Mouse (Mus musculus) small intestine, adult 2 months (tissue): Measurements from ENCODE around the gene 4930539E08Rik.

ENCODE experiments used
- CTCF ChIP-seq: fragments of 200-500 bp; IDR thresholded peaks from 2 replicates; pipeline ENCODE4 v1.5.1; 2012; ENCODE audit warnings: low read depth, mild to moderate bottlenecking, control low read depth, inconsistent platforms, low read length, moderate library complexity, mixed read lengths; ENCODE audit not compliant: insufficient replicate concordance, insufficient read length; ENCODE audit errors: extremely low read depth
- POLR2A ChIP-seq: fragments of 200-500 bp; IDR thresholded peaks from 2 replicates; pipeline ENCODE4 v1.6.1; 2012; ENCODE audit warnings: low read depth, mild to moderate bottlenecking, control low read depth, inconsistent platforms, low read length, moderate library complexity

DNA sequence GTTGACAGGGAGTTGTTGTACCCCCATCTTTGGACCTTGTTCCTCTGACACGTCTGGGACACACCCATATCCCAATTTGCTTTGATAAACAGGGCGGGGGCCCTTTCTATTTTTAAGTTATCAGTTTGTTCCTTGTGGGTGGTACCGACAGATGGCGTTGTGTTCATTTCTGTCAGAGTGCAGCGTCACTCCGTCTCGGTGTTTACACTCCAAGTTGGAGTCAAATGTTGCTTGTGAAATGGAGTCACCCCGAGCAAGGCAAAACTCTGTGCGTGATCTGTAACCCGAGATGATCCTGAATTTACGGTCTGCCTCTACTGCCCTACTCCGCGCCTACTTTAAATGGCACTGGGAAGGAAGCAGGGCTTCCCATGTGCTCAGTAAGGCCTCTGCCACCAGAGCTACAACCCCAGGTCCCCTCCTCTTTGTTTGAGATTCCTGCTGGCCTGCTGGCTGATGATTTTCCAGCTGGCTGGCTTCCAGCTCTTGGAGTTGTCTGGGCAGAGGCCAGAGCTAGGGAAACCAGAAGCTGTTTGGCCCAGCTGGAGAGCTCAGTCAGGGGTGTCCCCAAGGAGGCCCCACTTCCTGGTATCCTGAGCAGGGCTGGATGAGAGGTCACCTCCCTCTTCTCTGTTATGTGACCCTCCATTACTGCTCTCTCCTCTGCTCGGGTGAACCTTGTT, 15.4 kb upstream of the 4930539E08Rik start:
- TF ChIP-seq CTCF (peak; percentile 36; the same call in 1 of the 2 replicates), POLR2A (no peak)
